Mouse (Mus musculus): ENCODE results near the gene Cyp4a31.

DNA sequence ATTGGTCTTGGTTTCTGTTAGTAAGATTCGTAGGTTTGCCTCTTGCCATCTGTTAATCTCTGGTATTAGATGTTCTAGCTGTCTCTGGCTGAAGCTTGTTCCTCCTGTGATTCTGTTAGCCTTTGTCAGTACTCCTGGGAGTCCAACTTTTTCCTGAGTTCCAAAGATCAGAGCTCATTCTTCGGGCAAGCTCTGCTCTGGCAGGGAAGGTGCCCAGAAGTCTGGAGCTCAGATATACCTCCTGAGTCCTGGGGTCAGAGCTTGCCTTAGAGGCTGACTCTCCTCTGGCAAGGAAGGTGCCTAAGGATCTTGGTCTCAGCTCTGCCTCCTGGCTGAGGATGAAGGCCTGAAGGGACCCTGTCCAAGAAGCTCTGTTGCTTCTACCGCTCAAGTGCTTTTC is 10.7 kb upstream of the Cyp4a31 start:
- TF ChIP-seq MAFK (IDR thresholded peaks at IDR 0.05; ENCODE audit: insufficient replicate concordance, low read length) (no peak), USF1 (IDR thresholded peaks at IDR 0.05; ENCODE audit: low read depth, low read length) (no peak), CTCF (conservative IDR thresholded peaks at IDR 0.05 in 1 of 2, IDR thresholded peaks at IDR 0.05 in 1 of 2; ENCODE audit: low read depth in 2 of 2, low read length in 2 of 2) (no peak), POLR2AphosphoS2 (IDR thresholded peaks at IDR 0.05; ENCODE audit: low read depth, low read length) (no peak)
